Mouse (Mus musculus) intestine, embryonic 16.5 days (tissue): ENCODE data around the gene Ap3d1. TPM values are rescaled to one million over a fixed set of nuclear protein-coding genes. Genes with fewer than 3 reads are reported as not detected.

Experiments used
- ATAC-seq: fragments of 200-750 bp; cut with Nextera tagmentation; 2 replicates; pipeline ENCODE4 v1.8.0; 2017; ENCODE audit warnings: moderate TSS enrichment, moderate library complexity
- H3K27ac ChIP-seq: fragments of 300-500 bp; sonication (generic); 2 replicates; pipeline ENCODE4 v1.5.1; 2014; ENCODE audit warnings: mild to moderate bottlenecking, low read length
- H3K27me3 ChIP-seq: fragments of 300-500 bp; sonication (generic); replicated peaks from 2 replicates; pipeline ENCODE4 v1.6.1; 2014; ENCODE audit warnings: low read length, control low read depth, mixed read lengths; ENCODE audit not compliant: control insufficient read depth, insufficient read depth
- H3K36me3 ChIP-seq: fragments of 300-500 bp; sonication (generic); 2 replicates; pipeline ENCODE4 v1.6.1; 2014; ENCODE audit warnings: low read length, control low read depth; ENCODE audit not compliant: control insufficient read depth, insufficient read depth
- H3K4me1 ChIP-seq: fragments of 300-500 bp; sonication (generic); 2 replicates; pipeline ENCODE4 v1.6.1; 2014; ENCODE audit warnings: low read length, control low read depth, mixed read lengths; ENCODE audit not compliant: control insufficient read depth, insufficient read depth
- H3K4me2 ChIP-seq: fragments of 300-500 bp; sonication (generic); 2 replicates; pipeline ENCODE4 v1.6.1; 2014; ENCODE audit warnings: low read depth, low read length, control low read depth
- H3K4me3 ChIP-seq: fragments of 300-500 bp; sonication (generic); 2 replicates; pipeline ENCODE4 v1.5.1; 2014; ENCODE audit warnings: mild to moderate bottlenecking, low read length
- H3K9ac ChIP-seq: fragments of 300-500 bp; sonication (generic); 2 replicates; pipeline ENCODE4 v1.6.1; 2014; ENCODE audit warnings: low read depth, low read length
- H3K9me3 ChIP-seq: fragments of 300-500 bp; sonication (generic); 2 replicates; pipeline ENCODE4 v1.6.1; 2016; ENCODE audit warnings: low read length, control low read depth; ENCODE audit not compliant: control insufficient read depth
- WGBS: fragments of 180-500 bp; shearing (Covaris S2); extraction: QIAGEN DNeasy Blood & Tissue Kit; methylation state at CpG from one replicate; pipeline ENCODE4 v1.1.7; 2014; 5-methylcytosine and 5-hydroxymethylcytosine counted together
- polyA plus RNA-seq: library from polyadenylated mRNA; unstranded; fragments of >200 nt; fragmentation: Nextera tagmentation; extraction: Ambion mirVana; gene quantifications from 2 replicates; pipeline ENCODE4 v1.2.1, GENCODE M21; 2015

The Ap3d1 gene
- polyA plus RNA-seq, 1 experiment from 2014 or later, result 57.9 TPM

DNA sequence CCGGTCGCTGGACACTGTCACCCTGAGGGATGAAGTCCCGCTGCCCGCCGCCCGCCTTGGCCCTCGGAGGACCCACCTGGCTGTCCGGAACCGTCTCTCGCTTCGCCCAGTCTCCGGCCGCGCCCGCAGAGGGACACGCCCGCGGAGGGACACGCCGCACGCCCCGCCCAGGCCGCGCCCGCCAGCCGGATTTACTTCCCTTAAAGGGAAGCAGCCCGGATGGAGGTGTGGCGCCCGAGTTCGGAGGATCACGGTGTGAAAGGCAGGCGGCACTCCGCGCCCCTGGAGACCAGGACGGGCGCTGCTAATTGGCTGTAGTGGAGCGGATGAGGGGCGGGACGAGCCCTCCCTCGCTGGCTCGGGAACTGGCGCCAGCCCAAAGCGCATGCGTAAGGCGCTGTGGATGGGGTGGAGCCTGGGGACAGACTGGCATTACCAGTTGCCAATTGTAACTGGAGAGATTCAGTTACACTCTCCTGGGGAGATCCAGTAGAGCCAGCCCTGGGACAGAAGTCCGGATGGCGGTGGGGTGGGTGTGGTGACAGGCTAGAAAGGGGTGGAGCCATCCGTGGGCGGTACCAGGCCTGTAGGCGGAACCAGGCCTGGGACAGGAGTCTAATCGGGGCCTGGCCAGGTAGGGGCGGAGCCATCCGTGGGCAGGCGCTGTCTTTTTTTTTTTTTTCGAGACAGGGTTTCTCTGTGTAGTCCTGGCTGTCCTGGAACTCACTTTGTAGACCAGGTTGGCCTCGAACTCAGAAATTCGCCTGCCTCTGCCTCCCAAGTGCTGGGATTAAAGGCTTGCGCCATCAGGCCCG is 40.1 kb downstream of the Ap3d1 start, which contains the start of the genes Mob3a and Izumo4:
Mob3a (minus strand) TSS at position 257 of the 815 bp plus-strand sequence.
Izumo4 (plus strand) TSS at position 464 of the 815 bp plus-strand sequence.
- Histone ChIP-seq H3K4me3 (peak within 1 kb of the TSS; percentile 73), H3K27me3 (no peaks in the 10 kb centered on the region), H3K36me3 (peaks cover 4% of the 10 kb centered on the region), H3K27ac (peak within 1 kb of the TSS; percentile 88), H3K4me1 (peaks cover 28% of the 10 kb centered on the region), H3K9me3 (no peaks in the 10 kb centered on the region), H3K9ac (peak within 1 kb of the TSS; percentile 75), H3K4me2 (peak within 1 kb of the TSS; percentile 97)
- peak; percentile 96 for ATAC-seq
- under 1% methylated on average over 58 of the region's 59 CpGs for WGBS

DNA sequence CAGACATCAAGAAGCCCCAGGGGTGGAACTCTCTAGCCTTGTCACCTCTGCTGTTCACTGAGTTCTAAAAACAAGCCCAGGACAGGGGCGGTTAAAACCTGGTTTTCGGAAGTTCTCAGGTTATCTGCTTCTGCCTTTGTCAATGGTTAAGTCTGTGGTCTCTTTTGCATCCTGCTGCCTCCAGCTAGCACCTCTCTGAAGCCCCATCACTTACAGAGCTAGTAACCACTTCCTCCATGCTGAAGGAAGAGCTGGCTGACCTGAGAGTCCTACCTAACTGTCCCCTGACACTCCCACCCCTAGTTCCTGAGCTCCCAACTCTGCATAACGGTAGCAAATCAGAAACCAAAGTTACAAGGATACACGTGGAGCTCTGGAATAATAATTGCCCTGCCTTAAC is 41.3 kb downstream of the Ap3d1 start:
- Histone ChIP-seq H3K27me3 (no peaks in the 10 kb centered on the region), H3K36me3 (no peaks in the 10 kb centered on the region; the same call in 1 of the 2 replicates), H3K27ac (no peak overlapping the region), H3K4me1 (peaks cover 31% of the 10 kb centered on the region), H3K4me3 (peak overlapping the region; percentile 73), H3K9ac (peak overlapping the region; percentile 75), H3K9me3 (no peaks in the 10 kb centered on the region), H3K4me2 (peak overlapping the region; percentile 97)
- 29% methylated on average over 4 of the region's 4 CpGs for WGBS
- no peak for ATAC-seq

DNA sequence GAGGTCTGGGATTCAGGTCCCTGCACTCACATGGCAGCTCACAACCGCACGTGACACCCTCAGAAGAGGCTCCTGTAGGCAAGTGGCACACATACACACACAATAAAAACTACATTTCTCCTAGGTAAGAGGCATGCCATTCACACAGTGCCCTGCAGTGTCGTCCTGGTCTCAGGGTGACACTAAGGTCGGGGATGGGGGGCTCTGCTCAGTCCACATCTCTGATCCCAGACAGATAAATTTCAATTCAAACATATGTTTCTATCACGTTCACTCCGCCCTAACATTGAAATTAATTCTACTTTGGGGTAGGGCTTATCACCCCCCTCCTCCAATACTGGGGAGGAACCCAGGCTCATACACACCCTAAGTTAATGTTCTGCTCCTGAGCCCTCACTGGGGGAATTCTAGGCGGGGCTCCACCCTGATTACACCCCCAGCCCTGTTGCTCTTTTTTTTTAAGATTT is 42.0 kb downstream of the Ap3d1 start:
- Histone ChIP-seq H3K9ac (peak overlapping the region; percentile 45; the same call in 1 of the 2 replicates), H3K27ac (no peak overlapping the region), H3K4me2 (no peak overlapping the region; the same call in 1 of the 2 replicates), H3K9me3 (no peaks in the 10 kb centered on the region), H3K4me1 (peaks cover 34% of the 10 kb centered on the region), H3K36me3 (no peaks in the 10 kb centered on the region), H3K4me3 (no peak overlapping the region), H3K27me3 (no peaks in the 10 kb centered on the region)
- WGBS, result 75% methylated on average over 7 of the region's 7 CpGs
- ATAC-seq, result no peak

- no peaks in the 10 kb centered on the region for H3K9me3 ChIP-seq
- no peak for ATAC-seq
- H3K4me1 ChIP-seq, result peaks cover 34% of the 10 kb centered on the region
- no peaks in the 10 kb centered on the region for H3K36me3 ChIP-seq
- no peak overlapping the region for H3K4me3 ChIP-seq
- 93% methylated on average over 9 of the region's 9 CpGs for WGBS
- no peak overlapping the region for H3K27ac ChIP-seq
- H3K27me3 ChIP-seq, result no peaks in the 10 kb centered on the region
- H3K4me2 ChIP-seq, result no peak overlapping the region
- 0 out of 2 replicates have a peak overlapping the region, but pooled peaks have one; percentile 1 for H3K9ac ChIP-seq
These were observed 43.5 kb downstream of the Ap3d1 start for GRCm38 (mm10) chr10:80698605-80699004.

DNA sequence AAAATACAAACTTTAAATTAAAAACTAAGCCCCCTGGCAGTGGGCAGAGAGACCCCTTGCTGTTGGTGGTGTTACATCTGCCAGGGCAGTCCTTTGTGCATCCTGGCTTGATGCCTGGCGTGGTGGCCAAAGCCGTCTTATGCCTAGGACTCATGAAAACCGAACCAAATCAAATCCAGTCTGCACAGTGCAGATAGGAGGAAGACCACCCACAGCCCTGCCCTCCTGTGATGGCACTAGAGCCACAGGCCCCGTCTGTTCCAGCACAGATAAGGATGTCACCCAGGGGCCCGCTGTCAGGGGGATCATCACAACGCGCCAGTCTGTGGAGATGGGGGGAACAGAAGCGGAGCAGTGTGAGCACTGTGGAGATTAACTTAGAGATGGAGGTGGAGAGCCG is 44.3 kb downstream of the Ap3d1 start:
- Histone ChIP-seq H3K27ac (no peak overlapping the region), H3K9ac (0 out of 2 replicates have a peak overlapping the region, but pooled peaks have one; percentile 1)

DNA sequence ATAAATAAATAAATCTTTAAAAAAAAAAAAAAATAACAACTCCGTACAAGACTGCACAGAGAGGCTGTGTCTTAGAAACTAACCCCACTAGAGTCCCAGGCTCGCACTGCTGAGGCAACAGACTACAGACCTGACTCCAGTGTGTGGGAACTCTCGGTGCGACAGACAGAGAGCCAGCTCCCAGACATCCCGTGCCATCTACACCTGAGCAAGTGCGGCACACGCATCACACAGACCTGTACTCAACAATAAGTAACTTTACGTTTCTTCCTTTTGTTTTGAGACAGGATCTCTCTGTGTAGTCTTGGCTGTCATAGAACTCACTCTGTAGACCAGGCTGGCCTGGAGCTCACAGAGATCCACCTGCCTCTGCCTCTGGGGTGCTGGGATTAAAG is 44.7 kb downstream of the Ap3d1 start:
- Histone ChIP-seq H3K36me3 (no peaks in the 10 kb centered on the region), H3K9me3 (no peaks in the 10 kb centered on the region), H3K9ac (no peak overlapping the region), H3K4me1 (peaks cover 24% of the 10 kb centered on the region), H3K27ac (no peak overlapping the region), H3K4me3 (no peak overlapping the region), H3K4me2 (no peak overlapping the region), H3K27me3 (no peaks in the 10 kb centered on the region)
- WGBS, result 89% methylated on average over 8 of the region's 8 CpGs
- ATAC-seq, result no peak

More for the DNA sequence above, 44.3 kb downstream of the Ap3d1 start:
- Histone ChIP-seq H3K4me1 (peaks cover 26% of the 10 kb centered on the region), H3K4me2 (no peak overlapping the region), H3K27me3 (no peaks in the 10 kb centered on the region), H3K9me3 (no peaks in the 10 kb centered on the region), H3K4me3 (no peak overlapping the region), H3K36me3 (no peaks in the 10 kb centered on the region)
- ATAC-seq, result no peak
- WGBS, result 87% methylated on average over 9 of the region's 9 CpGs

- no peak for ATAC-seq
- no peak overlapping the region for H3K4me3 ChIP-seq
- H3K4me2 ChIP-seq, result no peak overlapping the region
- WGBS, result 61% methylated on average over 11 of the region's 12 CpGs
- H3K27me3 ChIP-seq, result no peaks in the 10 kb centered on the region
- H3K36me3 ChIP-seq, result no peaks in the 10 kb centered on the region
- no peaks in the 10 kb centered on the region for H3K9me3 ChIP-seq
- peak overlapping the region; percentile 35; the same call in 1 of the 2 replicates for H3K9ac ChIP-seq
- peak overlapping the region; percentile 17 for H3K27ac ChIP-seq
- peaks cover 24% of the 10 kb centered on the region for H3K4me1 ChIP-seq
These were observed 45.3 kb downstream of the Ap3d1 start for GRCm38 (mm10) chr10:80696502-80697392.

GRCm38 (mm10) chr10:80695801-80696501 is 46.1 kb downstream of the Ap3d1 start:
- Histone ChIP-seq H3K27me3 (no peaks in the 10 kb centered on the region), H3K9ac (0 out of 2 replicates have a peak overlapping the region, but pooled peaks have one; percentile 21), H3K9me3 (no peaks in the 10 kb centered on the region), H3K27ac (peak overlapping the region; percentile 17), H3K36me3 (no peaks in the 10 kb centered on the region), H3K4me3 (no peak overlapping the region), H3K4me2 (no peak overlapping the region), H3K4me1 (peaks cover 19% of the 10 kb centered on the region)
- 58% methylated on average over 10 of the region's 10 CpGs for WGBS
- no peak for ATAC-seq
